Mouse (Mus musculus) heart, postnatal 0 days (tissue): ENCODE measurements around the gene Fam174b.

ENCODE experiments used
- CTCF ChIP-seq: IDR thresholded peaks from 2 replicates; pipeline ENCODE4 v1.5.1; 2016; ENCODE audit warnings: antibody characterized with exemption, control low read depth, low read depth
- EP300 ChIP-seq: IDR thresholded peaks from 2 replicates; pipeline ENCODE4 v1.6.1; 2016; ENCODE audit warnings: antibody characterized with exemption, low read depth

GRCm38 (mm10) chr7:73785815-73786214 lies 45.7 kb downstream of the Fam174b start:
- TF ChIP-seq CTCF (no peak), EP300 (no peak)
